Mouse (Mus musculus) hindbrain, embryonic 16.5 days (tissue): ENCODE data around the gene Cfap161. TPM values are rescaled to one million over a fixed set of nuclear protein-coding genes. Genes with fewer than 3 reads are reported as not detected.
A peak's percentile ranks its signal among the peaks of the same experiment; 100 is the strongest.

Source experiments
- ATAC-seq: fragments of 200-750 bp; cut with Nextera tagmentation; 2 replicates; pipeline ENCODE4 v1.8.0; 2017; ENCODE audit warnings: moderate TSS enrichment, moderate library complexity
- H3K27ac ChIP-seq: fragments of 300-500 bp; sonication (generic); 2 replicates; pipeline ENCODE4 v1.5.1; 2014; ENCODE audit warnings: low read depth, mild to moderate bottlenecking, control low read depth, low read length, moderate library complexity
- H3K27me3 ChIP-seq: fragments of 300-500 bp; sonication (generic); replicated peaks from 2 replicates; pipeline ENCODE4 v1.6.1; 2014; ENCODE audit warnings: low read length; ENCODE audit not compliant: control insufficient read depth, insufficient read depth
- H3K36me3 ChIP-seq: fragments of 300-500 bp; sonication (generic); 2 replicates; pipeline ENCODE4 v1.6.1; 2014; ENCODE audit warnings: mild to moderate bottlenecking, low read length, moderate library complexity, mixed read lengths; ENCODE audit not compliant: control insufficient read depth, insufficient read depth
- H3K4me1 ChIP-seq: fragments of 300-500 bp; sonication (generic); 2 replicates; pipeline ENCODE4 v1.6.1; 2014; ENCODE audit warnings: low read depth, low read length; ENCODE audit not compliant: control insufficient read depth, insufficient read depth
- H3K4me2 ChIP-seq: fragments of 300-500 bp; sonication (generic); 2 replicates; pipeline ENCODE4 v1.6.1; 2014; ENCODE audit warnings: mild to moderate bottlenecking, low read length, control low read depth, moderate library complexity
- H3K4me3 ChIP-seq: fragments of 300-500 bp; sonication (generic); 2 replicates; pipeline ENCODE4 v1.5.1; 2014; ENCODE audit warnings: mild to moderate bottlenecking, low read length, control low read depth, moderate library complexity
- H3K9ac ChIP-seq: fragments of 300-500 bp; sonication (generic); 2 replicates; pipeline ENCODE4 v1.6.1; 2014; ENCODE audit warnings: low read depth, mild to moderate bottlenecking, control low read depth, low read length, moderate library complexity
- H3K9me3 ChIP-seq: fragments of 300-500 bp; sonication (generic); 2 replicates; pipeline ENCODE4 v1.6.1; 2014; ENCODE audit warnings: mild to moderate bottlenecking, low read length, moderate library complexity; ENCODE audit not compliant: control insufficient read depth
- WGBS: fragments of 180-500 bp; shearing (Covaris S2); extraction: QIAGEN DNeasy Blood & Tissue Kit; methylation state at CpG from one replicate; pipeline ENCODE4 v1.1.7; 2014; 5-methylcytosine and 5-hydroxymethylcytosine counted together
- polyA plus RNA-seq: library from polyadenylated mRNA; unstranded; fragments of >200 nt; fragmentation: Nextera tagmentation; extraction: Ambion mirVana; gene quantifications from 2 replicates; pipeline ENCODE4 v1.2.1, GENCODE M21; 2015

Gene Cfap161
- polyA plus RNA-seq, 1 experiment from 2014 or later: 2.0 TPM

DNA sequence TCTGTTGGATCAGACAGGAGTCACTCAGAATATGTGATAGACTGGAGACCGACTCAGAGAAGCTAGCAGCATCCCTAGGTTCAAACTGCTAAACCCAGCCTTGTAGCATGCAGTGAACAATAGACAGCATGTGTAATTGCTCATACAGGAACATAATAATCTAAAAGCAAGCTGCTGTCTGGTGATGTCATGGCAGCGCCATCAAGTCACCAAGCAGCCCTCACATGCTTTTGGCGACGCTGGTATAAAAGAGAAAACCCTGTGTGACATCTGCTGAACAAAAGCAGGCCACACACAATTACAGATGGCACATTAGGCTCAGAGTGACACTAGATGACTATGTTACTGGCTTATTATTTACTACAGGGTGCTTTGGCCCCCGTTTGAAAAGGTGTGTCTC is 1.5 kb upstream of the Cfap161 start:
- ATAC-seq: no peak
- H3K4me3 ChIP-seq: no peak overlapping the region
- no peaks in the 10 kb centered on the region for H3K27me3 ChIP-seq
- WGBS: 37% methylated on average over 5 of the region's 5 CpGs
- H3K4me2 ChIP-seq: no peak overlapping the region
- H3K36me3 ChIP-seq: no peaks in the 10 kb centered on the region
- no peak overlapping the region for H3K27ac ChIP-seq
- H3K4me1 ChIP-seq: peaks cover 4% of the 10 kb centered on the region; the same call in 1 of the 2 replicates
- no peak overlapping the region for H3K9ac ChIP-seq
- no peaks in the 10 kb centered on the region for H3K9me3 ChIP-seq

DNA sequence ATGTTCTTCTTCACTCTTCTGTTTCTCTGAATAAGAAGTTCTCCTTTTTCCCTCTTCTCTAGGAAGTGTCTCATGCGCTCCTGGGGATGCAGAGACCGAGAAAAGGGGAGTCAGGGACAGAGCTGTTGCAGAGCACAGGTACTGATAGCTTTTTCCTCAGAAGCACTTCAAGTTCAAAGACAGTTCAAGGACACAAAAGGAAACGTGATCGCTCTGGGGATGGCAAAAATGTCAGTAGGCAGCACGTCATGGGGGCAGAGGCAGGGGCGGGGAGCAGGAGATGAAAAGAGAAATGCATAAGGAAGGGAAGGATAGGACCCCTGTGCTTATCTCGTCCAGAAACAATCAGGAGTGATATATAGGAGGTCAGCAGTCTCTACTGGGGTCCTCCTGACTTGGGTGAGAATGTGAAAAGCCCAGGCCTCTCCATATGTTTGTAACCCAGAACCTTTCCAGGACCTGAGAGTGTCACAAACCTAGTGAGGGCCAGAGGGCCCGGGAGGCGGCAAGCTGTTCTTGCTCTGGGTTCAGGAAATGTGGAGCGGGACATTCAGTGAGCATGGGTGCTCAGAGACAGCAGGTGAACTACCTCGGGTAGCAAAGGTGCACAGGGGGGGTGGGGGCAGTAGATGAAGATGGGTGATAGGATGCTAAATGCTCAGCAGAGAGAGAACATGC is 535 bp downstream of the Cfap161 start:
- Histone ChIP-seq H3K4me3 (peak overlapping the region; percentile 18), H3K4me1 (peaks cover 4% of the 10 kb centered on the region; the same call in 1 of the 2 replicates), H3K9me3 (no peaks in the 10 kb centered on the region), H3K9ac (no peak overlapping the region), H3K27ac (no peak overlapping the region), H3K36me3 (no peaks in the 10 kb centered on the region), H3K4me2 (peak overlapping the region; percentile 52), H3K27me3 (no peaks in the 10 kb centered on the region)
- WGBS: 47% methylated on average over 11 of the region's 11 CpGs
- ATAC-seq: no peak

DNA sequence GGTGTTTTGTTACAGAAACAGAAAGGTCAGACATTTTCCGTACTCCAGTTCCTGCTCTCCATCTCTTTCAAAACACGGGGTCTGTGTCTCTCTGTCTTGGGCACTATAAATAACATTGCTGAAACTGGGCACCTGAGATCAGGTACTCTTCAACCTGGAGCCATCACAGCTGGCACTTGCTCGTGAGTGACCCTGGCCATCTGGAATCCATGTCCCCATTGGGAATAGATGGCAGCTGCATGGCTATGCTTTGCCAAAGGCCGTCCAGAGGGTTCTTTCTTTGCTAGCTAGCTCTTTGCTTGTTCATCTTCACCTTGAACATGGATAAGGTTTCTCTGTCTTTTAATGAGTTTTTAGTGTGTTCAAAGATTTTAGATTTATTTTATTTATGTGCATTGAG is 13.8 kb downstream of the Cfap161 start:
- Histone ChIP-seq H3K4me3 (no peak overlapping the region), H3K9ac (no peak overlapping the region), H3K27me3 (no peaks in the 10 kb centered on the region), H3K9me3 (no peaks in the 10 kb centered on the region), H3K4me2 (no peak overlapping the region), H3K4me1 (no peaks in the 10 kb centered on the region), H3K27ac (no peak overlapping the region), H3K36me3 (no peaks in the 10 kb centered on the region)
- WGBS: 81% methylated on average over 4 of the region's 4 CpGs
- ATAC-seq: no peak

DNA sequence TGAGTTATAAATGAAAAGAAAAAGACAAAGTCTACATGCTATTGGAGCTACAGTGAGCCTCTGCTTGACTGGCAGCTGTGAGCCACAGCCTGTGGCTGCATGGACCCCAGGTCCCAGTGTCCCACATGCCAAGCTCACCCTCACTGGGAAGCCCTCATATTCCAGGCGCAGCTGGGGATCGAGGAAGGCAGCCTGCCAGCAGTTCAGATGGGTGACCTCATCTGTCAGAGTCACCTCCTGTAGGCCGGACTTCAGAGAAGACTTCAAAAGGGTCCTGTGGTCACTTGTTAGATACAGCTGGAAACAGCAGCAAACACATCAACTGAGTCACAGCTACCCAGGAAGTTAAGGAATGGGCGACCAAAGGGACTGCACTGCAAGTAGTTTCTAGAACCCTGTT is 14.7 kb downstream of the Cfap161 start:
- H3K4me1 ChIP-seq: no peaks in the 10 kb centered on the region
- H3K9ac ChIP-seq: no peak overlapping the region
- no peaks in the 10 kb centered on the region for H3K36me3 ChIP-seq
- H3K27me3 ChIP-seq: no peaks in the 10 kb centered on the region
- H3K9me3 ChIP-seq: no peaks in the 10 kb centered on the region
- 78% methylated on average over 4 of the region's 4 CpGs for WGBS
- H3K4me3 ChIP-seq: no peak overlapping the region
- ATAC-seq: no peak
- H3K4me2 ChIP-seq: no peak overlapping the region
- no peak overlapping the region for H3K27ac ChIP-seq

- Histone ChIP-seq H3K4me1 (no peaks in the 10 kb centered on the region), H3K9me3 (no peaks in the 10 kb centered on the region), H3K9ac (no peak overlapping the region), H3K36me3 (no peaks in the 10 kb centered on the region), H3K27ac (no peak overlapping the region), H3K4me2 (no peak overlapping the region), H3K4me3 (no peak overlapping the region), H3K27me3 (no peaks in the 10 kb centered on the region)
- ATAC-seq: no peak
- WGBS: 76% methylated on average over 2 of the region's 2 CpGs
Observed at GRCm38 (mm10) chr7:83779028-83779427, 15.7 kb downstream of the Cfap161 start.

- ATAC-seq: no peak
- H3K27ac ChIP-seq: no peak overlapping the region
- no peaks in the 10 kb centered on the region for H3K27me3 ChIP-seq
- H3K4me1 ChIP-seq: no peaks in the 10 kb centered on the region
- no peak overlapping the region for H3K9ac ChIP-seq
- WGBS: 68% methylated on average over 2 of the region's 2 CpGs
- no peak overlapping the region for H3K4me3 ChIP-seq
- H3K4me2 ChIP-seq: no peak overlapping the region
- H3K9me3 ChIP-seq: no peaks in the 10 kb centered on the region
- no peaks in the 10 kb centered on the region for H3K36me3 ChIP-seq
Observed at GRCm38 (mm10) chr7:83778516-83778915, 16.2 kb downstream of the Cfap161 start.

DNA sequence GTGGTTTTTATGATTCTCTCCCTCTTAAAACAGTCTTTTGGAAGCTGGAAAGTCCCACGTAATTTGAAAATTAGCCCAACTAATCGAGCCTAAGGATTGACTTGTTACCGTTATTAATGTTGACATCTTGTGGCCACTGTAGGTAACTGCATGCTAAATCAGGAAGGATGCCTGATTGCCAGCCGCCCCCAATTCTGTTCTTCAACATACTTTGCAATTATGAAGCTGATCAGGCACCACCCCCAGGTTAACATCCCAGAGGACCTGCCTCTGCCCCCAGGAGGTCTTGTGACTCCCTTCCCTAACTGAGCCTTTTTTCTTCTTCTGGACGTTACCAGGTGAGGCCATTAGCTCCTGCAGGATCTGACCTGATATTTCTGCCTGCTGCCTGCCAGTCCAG is 20.0 kb downstream of the Cfap161 start:
- no peaks in the 10 kb centered on the region for H3K36me3 ChIP-seq
- no peaks in the 10 kb centered on the region for H3K9me3 ChIP-seq
- H3K27me3 ChIP-seq: no peaks in the 10 kb centered on the region
- WGBS: 32% methylated on average over 5 of the region's 5 CpGs
- peak overlapping the region; percentile 23; the same call in 1 of the 2 replicates for H3K4me2 ChIP-seq
- H3K4me3 ChIP-seq: no peak overlapping the region
- H3K4me1 ChIP-seq: no peaks in the 10 kb centered on the region; the same call in 1 of the 2 replicates
- H3K9ac ChIP-seq: no peak overlapping the region
- no peak overlapping the region for H3K27ac ChIP-seq
- no peak for ATAC-seq

- Histone ChIP-seq H3K4me2 (no peak overlapping the region), H3K9ac (no peak overlapping the region), H3K4me1 (no peaks in the 10 kb centered on the region), H3K4me3 (no peak overlapping the region), H3K9me3 (no peaks in the 10 kb centered on the region), H3K36me3 (no peaks in the 10 kb centered on the region), H3K27me3 (no peaks in the 10 kb centered on the region), H3K27ac (no peak overlapping the region)
- 61% methylated on average over 3 of the region's 3 CpGs for WGBS
- ATAC-seq: no peak
Observed at GRCm38 (mm10) chr7:83763674-83764073, 31.0 kb downstream of the Cfap161 start.

DNA sequence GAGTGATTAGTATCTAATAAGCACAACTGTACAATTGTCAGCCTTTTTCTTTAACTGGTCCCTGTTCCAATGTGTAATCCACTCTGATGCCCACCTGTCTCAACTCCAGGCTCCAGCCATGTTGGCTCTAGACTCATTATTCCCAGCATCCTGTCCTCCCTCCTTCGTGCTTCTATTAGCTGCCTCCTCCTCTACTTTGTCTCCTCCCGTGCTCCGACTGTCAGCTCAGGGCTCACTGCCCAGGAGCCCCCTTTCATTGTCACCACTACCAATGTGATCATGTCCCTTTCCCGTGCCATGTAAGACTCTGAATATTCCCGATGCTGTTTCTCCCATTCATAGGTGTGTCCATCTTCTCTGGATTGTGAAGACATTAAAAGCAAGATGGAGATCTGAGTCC is 32.3 kb downstream of the Cfap161 start:
- H3K27ac ChIP-seq: no peak overlapping the region
- H3K4me3 ChIP-seq: no peak overlapping the region
- no peak overlapping the region for H3K9ac ChIP-seq
- no peaks in the 10 kb centered on the region for H3K27me3 ChIP-seq
- H3K4me1 ChIP-seq: no peaks in the 10 kb centered on the region
- WGBS: 85% methylated on average over 5 of the region's 5 CpGs
- no peak for ATAC-seq
- H3K9me3 ChIP-seq: no peaks in the 10 kb centered on the region
- H3K36me3 ChIP-seq: no peaks in the 10 kb centered on the region
- no peak overlapping the region for H3K4me2 ChIP-seq
